ENCODE assay signal across 8 mouse cellular contexts in the genomic region with DNA sequence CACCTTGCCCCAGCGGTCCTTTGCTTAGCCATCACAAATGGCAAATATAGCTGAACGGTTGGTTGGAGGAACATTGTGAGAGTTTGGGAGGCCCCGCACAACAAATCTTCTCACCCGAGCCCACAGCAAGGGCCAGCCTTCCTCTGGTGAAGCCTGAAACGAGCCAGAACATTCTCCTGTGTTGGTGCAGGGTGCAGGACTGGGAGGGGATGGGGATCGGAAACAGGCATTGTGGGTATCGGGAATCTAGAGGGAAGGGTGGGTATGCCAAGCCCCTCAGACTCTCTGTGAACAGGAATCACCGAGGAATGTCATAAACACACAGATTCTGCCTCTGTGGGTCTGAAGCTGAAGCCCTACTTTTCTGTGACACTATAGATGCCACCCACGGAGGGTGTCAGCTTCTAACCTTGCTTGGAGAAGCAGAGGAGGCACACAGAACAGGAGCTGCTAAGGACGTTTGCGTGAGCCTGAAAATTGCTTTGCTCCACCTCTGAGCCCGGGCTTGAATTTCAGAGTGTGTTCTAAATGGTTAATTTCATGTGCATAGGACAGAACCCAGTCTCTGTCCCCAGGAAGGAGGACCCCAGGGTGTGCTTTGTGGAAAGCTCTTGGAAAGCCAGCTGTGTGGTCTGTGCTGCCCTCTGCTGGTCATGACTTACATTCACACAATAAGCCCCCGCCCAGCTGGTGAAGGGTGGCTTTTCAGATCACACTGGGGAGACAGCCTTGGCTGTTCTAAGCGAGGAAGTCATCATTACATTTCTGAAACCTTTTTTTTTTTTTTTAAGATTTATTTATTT. TPM values are rescaled to one million over a fixed set of nuclear protein-coding genes. Genes with fewer than 3 reads are reported as not detected.
DNase-seq lines count a peak whose midpoint lies in the region; ATAC-seq and TF ChIP-seq lines count a peak whose summit lies in the region.

No protein-coding gene starts in this region.

- no peaks in the 10 kb centered on the region for H3K9me3 ChIP-seq in forebrain, embryonic 10.5 days
- no peaks in the 10 kb centered on the region for H3K9me3 ChIP-seq in heart, embryonic 14.5 days (ENCODE audit: control insufficient read depth, low read length)
- H3K9me3 ChIP-seq in kidney, postnatal 0 days (replicated peaks; ENCODE audit: low read length): no peaks in the 10 kb centered on the region
- no peaks in the 10 kb centered on the region for H3K9me3 ChIP-seq in liver, embryonic 13.5 days (replicated peaks)
- no peaks in the 10 kb centered on the region for H3K9me3 ChIP-seq in neural tube, embryonic 14.5 days (ENCODE audit: control insufficient read depth, low read length)

- H3K36me3 ChIP-seq in forebrain, embryonic 10.5 days (replicated peaks): no peaks in the 10 kb centered on the region
- H3K36me3 ChIP-seq in heart, embryonic 14.5 days (ENCODE audit: control insufficient read depth, insufficient read depth, low read length): no peaks in the 10 kb centered on the region
- H3K36me3 ChIP-seq in kidney, postnatal 0 days (ENCODE audit: insufficient read depth, low read length): no peaks in the 10 kb centered on the region
- no peaks in the 10 kb centered on the region for H3K36me3 ChIP-seq in liver, embryonic 13.5 days
- no peaks in the 10 kb centered on the region for H3K36me3 ChIP-seq in neural tube, embryonic 14.5 days (ENCODE audit: control insufficient read depth, insufficient read depth, low read length)

- H3K4me1 ChIP-seq in forebrain, embryonic 10.5 days: peaks cover 20% of the 10 kb centered on the region
- H3K4me1 ChIP-seq in heart, embryonic 14.5 days (ENCODE audit: control insufficient read depth in 2 of 2, insufficient read depth in 2 of 2, low read length in 2 of 2): peaks cover 13 to 20% of the 10 kb centered on the region in 2 experiments
- no peaks in the 10 kb centered on the region for H3K4me1 ChIP-seq in kidney, postnatal 0 days (replicated peaks; ENCODE audit: insufficient read depth, low read length)
- H3K4me1 ChIP-seq in liver, embryonic 13.5 days (replicated peaks): no peaks in the 10 kb centered on the region; the same call in 1 of the 2 replicates
- H3K4me1 ChIP-seq in neural tube, embryonic 14.5 days (ENCODE audit: control insufficient read depth, insufficient read depth, low read length): no peaks in the 10 kb centered on the region

- TF ChIP-seq CTCF in kidney, postnatal 0 days (IDR thresholded peaks at IDR 0.05; ENCODE audit: low read depth): peak; percentile 92

- peak; percentile 40 for DNase-seq in brain, embryonic 18.5 days (ENCODE audit: low read depth, low spot score)
- peak; percentile 77 for DNase-seq in forebrain, embryonic 10.5 days (ENCODE audit: extremely low spot score, low spot score)
- DNase-seq in kidney, postnatal 0 days (ENCODE audit: low spot score): peak; percentile 88
- peak; percentile 25 for DNase-seq in liver, embryonic 13.5 days
- peak; percentile 72 for DNase-seq in testis, postnatal 14 days (ENCODE audit: low spot score)

- 55% methylated on average over 14 of the region's 14 CpGs for WGBS in forebrain, embryonic 10.5 days
- WGBS in heart, embryonic 14.5 days: 41% methylated on average over 14 of the region's 14 CpGs
- 49% methylated on average over 14 of the region's 14 CpGs for WGBS in kidney, postnatal 0 days
- WGBS in liver, embryonic 13.5 days (ENCODE audit: insufficient replicate concordance): 47% methylated on average over 14 of the region's 14 CpGs
- 55% methylated on average over 14 of the region's 14 CpGs for WGBS in neural tube, embryonic 14.5 days

- no peaks in the 10 kb centered on the region for H3K27me3 ChIP-seq in forebrain, embryonic 10.5 days (ENCODE audit: poor library complexity, severe bottlenecking)
- no peaks in the 10 kb centered on the region for H3K27me3 ChIP-seq in heart, embryonic 14.5 days (ENCODE audit: control insufficient read depth, insufficient read depth, low read length)
- H3K27me3 ChIP-seq in kidney, postnatal 0 days (ENCODE audit: insufficient read depth, low read length): no peaks in the 10 kb centered on the region
- H3K27me3 ChIP-seq in liver, embryonic 13.5 days: no peaks in the 10 kb centered on the region
- no peaks in the 10 kb centered on the region for H3K27me3 ChIP-seq in neural tube, embryonic 14.5 days (ENCODE audit: control insufficient read depth, insufficient read depth, low read length)

- H3K9ac ChIP-seq in heart, embryonic 14.5 days (ENCODE audit: low read length): peak overlapping the region; percentile 30; the same call in 1 of the 2 replicates
- H3K9ac ChIP-seq in kidney, postnatal 0 days (ENCODE audit: low read depth, low read length): no peak overlapping the region
- H3K9ac ChIP-seq in liver, embryonic 13.5 days: no peak overlapping the region
- no peak overlapping the region for H3K9ac ChIP-seq in neural tube, embryonic 14.5 days (replicated peaks; ENCODE audit: low read depth, low read length)

- H3K4me2 ChIP-seq in heart, embryonic 14.5 days (ENCODE audit: low read length): peak overlapping the region; percentile 52
- H3K4me2 ChIP-seq in kidney, postnatal 0 days (ENCODE audit: low read length): no peak overlapping the region; the same call in 1 of the 2 replicates
- no peak overlapping the region for H3K4me2 ChIP-seq in liver, embryonic 13.5 days
- H3K4me2 ChIP-seq in neural tube, embryonic 14.5 days (ENCODE audit: low read depth, low read length): no peak overlapping the region

- peak; percentile 85 for ATAC-seq in CD4-positive, CD25-positive, alpha-beta regulatory T cell, adult 4 months
- 0 out of 2 replicates have a peak, but pooled peaks have one; percentile 48 for ATAC-seq in heart, embryonic 14.5 days (ENCODE audit: insufficient number of reproducible peaks, insufficient read depth, low FRiP score, low read depth)
- ATAC-seq in kidney, postnatal 0 days (replicated peaks; ENCODE audit: low FRiP score, low read depth): peak; percentile 60
- no peak for ATAC-seq in liver, embryonic 13.5 days (ENCODE audit: low read depth)
- ATAC-seq in neural tube, embryonic 14.5 days (ENCODE audit: low read depth): peak; percentile 82; the same call in 1 of the 2 replicates

- peak overlapping the region; percentile 44; the same call in 1 of the 2 replicates for H3K27ac ChIP-seq in forebrain, embryonic 10.5 days
- no peak overlapping the region for H3K27ac ChIP-seq in heart, embryonic 14.5 days (replicated peaks in 1 of 2; ENCODE audit: control insufficient read depth in 1 of 2, insufficient read depth in 1 of 2, low read depth in 2 of 2, low read length in 2 of 2)
- no peak overlapping the region for H3K27ac ChIP-seq in kidney, postnatal 0 days
- H3K27ac ChIP-seq in liver, embryonic 13.5 days: no peak overlapping the region
- no peak overlapping the region for H3K27ac ChIP-seq in neural tube, embryonic 14.5 days (ENCODE audit: low read depth, low read length)

- H3K4me3 ChIP-seq in forebrain, embryonic 10.5 days: no peak overlapping the region
- no peak overlapping the region for H3K4me3 ChIP-seq in heart, embryonic 14.5 days (ENCODE audit: control insufficient read depth in 1 of 2, insufficient read depth in 1 of 2, low read depth in 1 of 2, low read length in 2 of 2)
- no peak overlapping the region for H3K4me3 ChIP-seq in kidney, postnatal 0 days (replicated peaks; ENCODE audit: low read depth, low read length)
- no peak overlapping the region for H3K4me3 ChIP-seq in liver, embryonic 13.5 days (replicated peaks)
- no peak overlapping the region for H3K4me3 ChIP-seq in neural tube, embryonic 14.5 days (ENCODE audit: low read depth, low read length)

RNA-seq across cellular contexts. Expression of gene Akr1b8, which starts 7.6 kb away (rescaled TPM):
- polyA plus RNA-seq in CD4-positive, CD25-positive, alpha-beta regulatory T cell, adult 4 months (2017; shearing (Covaris generic)): not detected
- 12.8 and 14.2 TPM in 2 replicates for polyA plus RNA-seq in forebrain, embryonic 10.5 days (2016; fragmentation: Nextera tagmentation; extraction: Ambion mirVana)
- polyA plus RNA-seq in heart, embryonic 14.5 days (2014; fragmentation: Nextera tagmentation; extraction: Ambion mirVana): 11.3 and 11.5 TPM in 2 replicates
- 14.7 and 14.9 TPM in 2 replicates for polyA plus RNA-seq in kidney, postnatal 0 days (2015; fragmentation: Nextera tagmentation; extraction: Ambion mirVana)
- 7.2 and 7.6 TPM in 2 replicates for polyA plus RNA-seq in liver, embryonic 13.5 days (2015; fragmentation: Nextera tagmentation; extraction: Ambion mirVana)
- 5.2 and 9.0 TPM in 2 replicates for polyA plus RNA-seq in neural tube, embryonic 14.5 days (2014; fragmentation: Nextera tagmentation; extraction: Ambion mirVana)

RNA-seq across cellular contexts. Expression of gene Akr1b3, which starts 29.0 kb away (rescaled TPM):
- polyA plus RNA-seq in CD4-positive, CD25-positive, alpha-beta regulatory T cell, adult 4 months (2017; shearing (Covaris generic)): 100 to 1,000 TPM; 382 to 479 TPM
- 258 and 262 TPM in 2 replicates for polyA plus RNA-seq in forebrain, embryonic 10.5 days (2016; fragmentation: Nextera tagmentation; extraction: Ambion mirVana)
- 183 and 187 TPM in 2 replicates for polyA plus RNA-seq in heart, embryonic 14.5 days (2014; fragmentation: Nextera tagmentation; extraction: Ambion mirVana)
- 347 and 438 TPM in 2 replicates for polyA plus RNA-seq in kidney, postnatal 0 days (2015; fragmentation: Nextera tagmentation; extraction: Ambion mirVana)
- 64.2 and 66.8 TPM in 2 replicates for polyA plus RNA-seq in liver, embryonic 13.5 days (2015; fragmentation: Nextera tagmentation; extraction: Ambion mirVana)
- 107 and 112 TPM in 2 replicates for polyA plus RNA-seq in neural tube, embryonic 14.5 days (2014; fragmentation: Nextera tagmentation; extraction: Ambion mirVana)

RNA-seq across cellular contexts. Expression of gene Akr1b10, which starts 37.7 kb away (rescaled TPM):
- polyA plus RNA-seq in CD4-positive, CD25-positive, alpha-beta regulatory T cell, adult 4 months (2017; shearing (Covaris generic)): 10 to 100 TPM; 56.4 to 60.5 TPM
- polyA plus RNA-seq in forebrain, embryonic 10.5 days (2016; fragmentation: Nextera tagmentation; extraction: Ambion mirVana): 11.0 and 11.9 TPM in 2 replicates
- 70.9 and 73.0 TPM in 2 replicates for polyA plus RNA-seq in heart, embryonic 14.5 days (2014; fragmentation: Nextera tagmentation; extraction: Ambion mirVana)
- 30.4 and 30.6 TPM in 2 replicates for polyA plus RNA-seq in kidney, postnatal 0 days (2015; fragmentation: Nextera tagmentation; extraction: Ambion mirVana)
- 6.7 and 8.5 TPM in 2 replicates for polyA plus RNA-seq in liver, embryonic 13.5 days (2015; fragmentation: Nextera tagmentation; extraction: Ambion mirVana)
- 10.1 and 14.0 TPM in 2 replicates for polyA plus RNA-seq in neural tube, embryonic 14.5 days (2014; fragmentation: Nextera tagmentation; extraction: Ambion mirVana)

Comparison
In these comparisons a context has a peak if more than half of its experiments do, and no peak if none do; other contexts are left out.
1. DNase-seq: peak in every context shown above with its lines; median percentile 88 in kidney, postnatal 0 days; 77 in forebrain, embryonic 10.5 days; 72 in testis, postnatal 14 days; 40 in brain, embryonic 18.5 days; 25 in liver, embryonic 13.5 days.